Mouse (Mus musculus): ENCODE results near the gene Sall4. TPM values are rescaled to one million over a fixed set of nuclear protein-coding genes. Genes with fewer than 3 reads are reported as not detected.
A peak's percentile ranks its signal among the peaks of the same experiment; 100 is the strongest.
"Not testable (repeated sequence)": the region's sequence is repeated elsewhere in the genome, so short reads cannot be mapped to it uniquely, and the experiment has no call there.

Gene Sall4
- total RNA-seq, 2 experiments from 2014 or later: 0.32 to 0.75 TPM

DNA sequence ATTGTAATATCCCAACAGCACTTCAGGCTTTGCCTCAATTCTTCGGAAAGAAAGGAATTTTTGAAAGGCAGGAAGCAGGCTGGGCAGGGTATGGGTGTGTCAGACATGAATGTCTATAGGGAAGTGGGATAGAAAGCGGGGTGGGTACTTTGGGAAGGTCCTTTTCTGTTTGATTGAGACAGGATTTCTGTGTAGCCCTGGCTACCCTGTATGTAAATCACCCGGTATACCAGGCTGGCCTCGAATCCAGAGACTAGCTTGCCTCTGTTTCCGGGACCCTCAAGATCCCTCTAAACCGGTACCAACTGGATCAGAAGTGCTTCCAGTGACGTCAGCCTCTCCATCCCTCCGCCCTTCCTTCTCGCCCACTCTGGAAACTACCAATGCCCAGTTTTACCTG is 6.6 kb downstream of the Sall4 start:
- no peak for DNase-seq (ENCODE audit: extremely low spot score in 1 of 2, low spot score in 1 of 2)

DNA sequence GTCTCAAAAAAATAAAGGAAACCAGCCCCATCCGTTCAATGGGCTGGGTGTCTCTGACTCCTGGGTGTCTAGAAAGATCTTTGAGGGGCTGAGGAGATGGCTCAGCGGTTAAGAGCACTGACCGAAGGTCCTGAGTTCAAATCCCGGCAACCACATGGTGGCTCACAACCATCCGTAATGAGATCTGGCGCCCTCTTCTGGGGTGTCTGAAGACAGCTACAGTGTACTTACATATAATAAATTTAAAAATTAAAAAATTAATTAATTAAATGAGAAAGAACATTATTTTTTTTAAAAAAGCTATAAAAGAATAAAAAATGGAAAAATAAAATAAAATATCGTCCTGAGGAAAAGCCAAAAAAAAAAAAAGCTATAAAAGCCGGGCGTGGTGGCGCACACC is 23.3 kb downstream of the Sall4 start:
- not testable (repeated sequence) for DNase-seq (ENCODE audit: extremely low spot score in 1 of 2, low spot score in 1 of 2)

DNA sequence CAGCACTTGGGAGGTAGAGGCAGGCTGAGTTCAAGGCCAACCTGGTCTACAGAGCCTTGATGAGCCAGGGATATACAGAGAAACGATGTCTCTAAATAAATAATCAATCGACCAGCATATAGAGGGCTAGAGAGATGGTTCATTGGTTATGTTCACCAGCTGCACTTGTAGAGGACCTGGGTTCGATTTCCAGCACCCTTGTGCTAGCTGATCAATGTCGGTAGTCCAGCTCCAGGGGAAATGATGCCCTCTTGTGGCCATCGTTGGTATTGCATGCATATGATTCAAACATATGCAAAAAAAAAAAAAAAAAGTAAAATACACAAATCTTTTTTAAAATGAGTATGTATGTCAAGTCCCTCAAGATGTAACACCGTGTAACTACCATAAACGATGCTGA is 25.1 kb downstream of the Sall4 start:
- DNase-seq (ENCODE audit: extremely low spot score in 1 of 2, low spot score in 1 of 2): peak in 1 of 2 experiments; percentile 72

DNA sequence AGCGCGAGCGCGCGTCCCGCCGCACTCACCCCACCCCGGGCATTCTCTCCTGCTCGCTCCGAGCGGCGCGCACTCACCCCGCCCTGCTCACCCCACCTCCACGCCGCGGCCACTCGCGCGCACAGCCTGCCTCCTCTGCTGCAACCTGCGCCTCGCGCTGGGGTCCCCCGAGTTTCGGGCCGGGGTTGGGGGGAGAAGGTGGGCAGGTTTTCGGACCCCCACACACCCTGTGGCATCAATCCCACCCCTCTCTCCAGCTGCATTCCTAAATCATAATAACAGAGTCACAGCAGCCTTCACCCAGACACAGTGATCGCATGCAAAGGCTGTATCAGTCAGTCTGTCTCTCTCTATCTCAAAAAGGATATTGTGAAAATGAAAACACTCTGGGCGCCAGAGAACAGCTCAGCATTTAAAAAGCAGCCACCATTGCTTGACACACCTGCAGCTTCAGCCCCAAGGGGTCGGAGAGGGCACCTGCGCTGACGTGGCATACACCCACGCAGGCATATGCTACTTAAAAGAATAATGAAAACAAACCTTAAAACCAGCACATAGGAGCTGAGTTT is 25.6 kb downstream of the Sall4 start, which contains the start of gene Atp9a:
TSS of gene Atp9a (minus strand) at position 351 of the 569 bp plus-strand sequence.
- DNase-seq (ENCODE audit: extremely low spot score in 1 of 2, low spot score in 1 of 2): peak; percentile 58 to 72

DNA sequence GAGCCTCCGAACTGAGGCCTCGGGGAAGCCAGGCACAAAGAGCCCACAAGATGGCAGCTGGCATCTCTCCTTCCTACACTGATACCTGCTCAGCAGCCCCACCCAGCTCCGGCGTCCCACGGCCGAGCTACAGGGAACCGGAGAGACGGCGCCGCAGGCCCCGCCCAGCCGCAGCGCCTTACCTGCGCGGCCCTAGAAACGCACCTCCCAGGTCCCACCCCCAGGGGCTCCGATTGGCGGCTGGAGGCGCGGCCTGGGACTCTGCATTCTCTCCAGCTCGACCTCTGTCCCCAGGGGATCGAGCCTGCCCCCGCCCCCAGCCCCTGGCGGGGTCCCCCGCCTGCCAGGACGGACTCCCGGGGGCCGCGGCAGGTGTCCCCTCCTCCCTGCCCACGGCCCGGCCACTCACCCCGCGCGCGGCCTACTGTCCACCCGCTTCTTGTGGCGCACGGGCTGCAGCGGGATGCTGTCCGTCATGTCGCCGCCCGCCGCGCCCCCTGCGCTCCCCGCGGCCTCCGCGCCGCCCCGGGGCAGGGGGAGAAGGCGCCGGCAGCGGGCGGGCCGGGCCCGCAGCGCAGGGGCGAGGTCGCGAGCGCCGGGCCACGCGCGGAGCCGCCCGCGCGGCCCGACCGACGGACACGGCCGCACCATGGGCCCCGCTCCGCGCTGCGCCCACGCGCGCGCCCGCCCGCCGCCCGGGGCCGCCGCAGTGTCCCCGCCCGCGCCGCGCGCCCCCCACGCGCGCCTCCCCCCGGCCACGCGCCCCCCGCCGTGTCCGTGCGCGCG is 26.3 kb downstream of the Sall4 start:
- DNase-seq (ENCODE audit: extremely low spot score in 1 of 2, low spot score in 1 of 2): peak; percentile 47 to 58

DNA sequence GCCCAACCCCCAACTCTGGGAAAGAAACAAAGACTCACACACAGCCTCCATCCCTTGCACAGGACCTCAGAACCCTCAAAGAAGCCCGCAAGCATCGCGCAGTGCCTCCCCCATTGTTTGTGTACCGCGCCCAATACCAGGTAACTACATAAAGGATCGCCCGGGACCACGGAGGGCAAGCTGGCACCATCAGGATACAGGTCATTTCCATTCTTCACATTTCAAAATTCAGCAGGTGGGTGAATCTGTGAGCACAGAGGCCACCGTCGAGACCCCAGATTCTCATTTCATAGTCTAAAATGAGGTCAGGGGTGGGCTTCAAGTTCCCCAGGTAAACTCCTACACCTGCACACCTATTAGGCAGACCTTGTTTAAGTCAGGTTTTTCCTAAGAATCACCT is 27.2 kb downstream of the Sall4 start:
- DNase-seq (ENCODE audit: extremely low spot score in 1 of 2, low spot score in 1 of 2): no peak

DNA sequence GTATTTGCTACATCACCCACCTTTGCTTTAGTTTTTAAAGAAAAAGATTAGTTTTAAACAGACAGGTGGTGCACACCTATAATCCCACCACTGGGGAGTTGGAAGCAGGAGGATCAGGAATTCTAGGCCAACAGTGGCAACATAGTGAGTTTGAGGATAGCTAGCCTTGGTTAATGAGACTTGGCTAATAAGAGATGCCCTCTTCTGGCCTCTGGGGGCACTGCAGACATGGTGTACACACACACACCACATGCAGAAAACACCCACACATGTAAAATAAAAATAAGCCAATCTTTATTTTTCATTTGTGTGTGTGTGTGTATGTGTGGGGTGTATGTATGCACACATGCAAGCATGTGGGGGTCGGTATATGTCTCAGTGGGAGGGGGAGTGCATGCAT is 28.9 kb downstream of the Sall4 start:
- no peak for DNase-seq (ENCODE audit: extremely low spot score in 1 of 2, low spot score in 1 of 2)

DNA sequence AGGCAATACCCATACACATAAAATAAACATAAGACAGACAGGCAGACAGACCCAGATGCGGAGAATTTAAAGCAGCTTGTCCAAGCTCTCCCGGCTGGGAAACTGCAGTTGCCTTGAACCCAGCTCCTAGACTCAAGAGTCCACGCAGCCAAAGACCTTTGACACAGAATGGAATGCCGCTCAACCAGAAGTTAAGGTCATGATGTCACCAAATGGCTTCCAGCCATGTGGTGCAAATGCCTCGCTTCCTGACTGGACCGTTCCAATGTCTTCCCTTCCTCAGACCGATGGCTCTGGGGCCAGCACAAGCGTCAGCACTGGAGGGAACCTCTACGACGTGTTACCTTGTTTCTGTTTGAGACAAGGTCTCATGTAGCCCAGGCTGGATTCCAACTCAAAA is 29.9 kb downstream of the Sall4 start:
- DNase-seq (ENCODE audit: extremely low spot score in 1 of 2, low spot score in 1 of 2): no peak

DNA sequence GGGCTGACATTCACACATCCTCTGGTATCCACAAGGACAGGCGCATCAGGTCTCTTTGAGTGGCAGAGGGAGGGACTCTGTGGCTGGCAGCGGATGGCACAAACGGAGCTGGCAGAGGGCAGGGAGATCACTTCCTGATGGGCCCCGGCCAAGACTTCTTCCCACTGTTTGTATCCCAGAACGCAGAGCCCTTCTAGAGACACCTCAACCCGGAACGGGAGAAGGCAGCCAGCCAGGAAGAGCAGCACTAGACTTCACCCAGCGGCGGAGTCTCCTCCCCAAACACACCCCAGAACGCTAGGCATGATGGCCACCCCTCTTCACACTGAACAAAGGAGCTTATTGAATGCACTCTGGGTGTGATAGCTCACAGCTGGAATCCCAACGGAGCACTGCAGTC is 33.7 kb downstream of the Sall4 start:
- DNase-seq (ENCODE audit: extremely low spot score in 1 of 2, low spot score in 1 of 2): no peak

DNA sequence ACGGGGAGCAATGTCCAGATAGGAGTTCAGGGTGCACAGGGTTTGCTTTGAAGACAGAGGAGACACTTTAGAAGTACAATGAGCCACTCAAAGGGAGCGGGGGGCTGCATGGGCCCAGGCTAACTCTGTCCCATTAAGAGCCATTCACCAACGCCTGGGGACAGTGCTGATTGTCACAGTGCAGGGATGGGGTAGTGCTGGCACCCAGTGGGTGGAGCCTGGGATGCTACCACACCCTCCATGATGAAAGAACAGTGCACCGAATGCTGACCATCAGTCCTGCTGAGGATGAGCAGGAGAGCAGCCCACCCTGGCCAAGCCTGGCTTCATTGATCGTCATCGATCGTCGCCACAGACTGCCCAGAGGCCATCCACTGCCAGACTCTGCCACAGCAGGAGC is 36.5 kb downstream of the Sall4 start:
- DNase-seq (ENCODE audit: extremely low spot score in 1 of 2, low spot score in 1 of 2): no peak

DNA sequence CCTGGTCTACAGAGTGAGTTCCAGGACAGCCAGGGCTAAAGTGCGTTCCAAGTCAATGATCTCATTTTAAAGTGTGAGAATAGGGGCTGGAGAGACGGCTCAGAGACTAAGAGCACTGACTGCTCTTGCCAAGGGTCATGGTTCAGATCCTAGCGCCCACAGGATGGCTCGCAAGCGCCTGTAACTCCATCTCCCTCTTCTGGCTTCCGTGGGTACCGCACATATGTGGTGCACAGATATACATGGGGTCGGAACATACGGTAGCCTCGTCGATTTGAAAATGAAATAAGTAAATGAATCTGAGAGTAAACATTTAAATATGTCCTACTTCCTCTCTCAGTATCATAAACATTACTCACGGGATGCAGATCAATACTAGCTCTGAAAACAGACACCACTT is 38.0 kb downstream of the Sall4 start:
- DNase-seq (ENCODE audit: extremely low spot score in 1 of 2, low spot score in 1 of 2): no peak

DNA sequence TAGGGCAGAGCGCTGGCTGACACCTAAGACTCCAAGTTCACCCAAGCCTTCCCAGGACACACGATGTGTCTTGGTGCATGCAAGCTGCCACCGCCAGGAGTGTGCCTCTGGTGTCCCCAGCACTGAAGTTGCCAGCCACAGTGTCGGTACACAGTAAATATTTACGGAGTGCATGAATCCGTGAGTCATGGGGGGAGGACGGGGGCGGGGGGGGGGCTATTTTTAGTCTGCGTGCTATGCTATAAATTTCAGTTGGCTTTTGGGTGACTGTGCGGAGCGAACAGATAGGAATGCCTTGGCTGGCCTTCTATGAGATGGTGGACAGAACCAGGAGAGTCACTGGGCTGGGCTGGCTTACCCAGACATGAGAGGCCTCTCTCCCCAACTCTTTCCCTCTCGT is 39.7 kb downstream of the Sall4 start:
- DNase-seq (ENCODE audit: extremely low spot score in 1 of 2, low spot score in 1 of 2): no peak

DNA sequence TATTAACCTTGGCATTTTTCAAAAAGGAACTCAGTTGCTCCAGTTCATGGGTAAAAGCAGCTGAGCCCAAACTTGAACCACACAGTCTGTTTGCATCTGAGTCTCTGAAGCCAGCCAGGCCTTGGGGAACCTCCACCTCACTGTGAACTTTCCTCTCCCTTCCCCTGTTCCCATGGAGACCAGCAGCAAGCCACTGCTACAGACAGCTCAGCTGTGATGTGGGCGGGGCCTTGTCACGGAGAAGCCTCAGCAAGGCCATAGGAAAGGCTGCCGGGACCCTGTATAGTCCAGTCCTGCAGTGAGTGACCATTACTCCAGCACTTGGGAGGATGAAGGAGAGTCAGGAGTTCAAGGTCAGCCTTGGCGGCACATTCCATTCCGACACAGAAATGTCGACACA is 41.7 kb downstream of the Sall4 start:
- no peak for DNase-seq (ENCODE audit: extremely low spot score in 1 of 2, low spot score in 1 of 2)

DNA sequence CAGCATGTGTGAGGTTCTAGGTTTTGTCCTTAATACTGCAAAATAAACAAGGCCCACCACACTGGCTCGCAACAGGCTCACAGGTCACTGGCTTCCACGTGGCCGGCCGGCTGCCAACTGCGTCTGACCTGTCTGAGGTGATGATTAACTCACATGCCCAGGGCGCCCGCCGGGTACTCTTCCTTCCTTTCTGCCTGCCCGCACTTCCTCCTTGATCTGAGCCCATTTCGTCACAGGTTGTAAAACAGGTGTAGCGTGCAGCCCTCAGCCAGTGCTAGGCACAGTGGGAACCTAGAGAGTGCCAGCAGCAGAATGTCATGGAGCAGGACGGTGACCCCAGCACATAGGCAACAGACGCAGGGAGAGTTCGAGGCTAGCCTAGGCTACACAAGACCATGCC is 46.4 kb downstream of the Sall4 start:
- DNase-seq (ENCODE audit: extremely low spot score in 1 of 2, low spot score in 1 of 2): no peak

DNA sequence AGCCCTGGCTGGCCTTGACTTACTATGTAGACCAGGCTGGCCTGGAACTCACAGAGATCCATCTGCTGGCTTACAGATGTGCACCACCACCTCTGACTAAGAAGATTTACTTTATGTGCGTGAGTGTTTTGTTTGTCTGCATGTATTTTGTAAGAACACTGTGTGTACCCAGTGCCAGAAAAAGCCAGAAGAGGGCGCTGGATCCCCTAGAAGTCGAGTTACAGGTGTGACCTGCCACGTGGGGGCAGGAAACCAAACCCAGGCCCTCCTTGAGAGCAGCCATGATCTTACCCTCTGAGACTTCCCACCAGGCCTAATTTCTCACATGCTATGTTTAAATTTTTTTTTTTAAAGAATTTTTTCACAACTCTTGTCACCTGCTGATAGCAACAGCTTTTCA is 48.0 kb downstream of the Sall4 start:
- no peak for DNase-seq (ENCODE audit: extremely low spot score in 1 of 2, low spot score in 1 of 2)

DNA sequence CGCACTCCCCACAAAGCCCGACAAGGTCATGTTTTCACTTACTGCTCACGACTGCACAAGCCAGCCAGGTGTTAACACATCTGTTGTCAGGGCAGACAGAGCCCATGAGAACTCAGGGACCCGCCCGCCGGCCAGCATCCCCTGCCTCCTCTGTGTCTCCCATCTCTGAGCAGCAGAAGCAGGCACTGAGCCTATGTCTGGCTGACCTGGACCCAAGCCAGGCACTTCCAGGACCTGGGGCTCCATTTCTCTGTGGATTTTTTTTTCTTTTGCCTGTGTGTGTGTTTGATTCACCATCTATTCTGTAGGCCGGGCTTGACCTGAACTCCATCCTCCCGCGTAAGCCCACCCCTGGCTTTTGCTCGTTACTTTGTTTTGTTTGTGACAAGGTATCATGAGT is 49.0 kb downstream of the Sall4 start:
- no peak for DNase-seq (ENCODE audit: extremely low spot score in 1 of 2, low spot score in 1 of 2)

DNA sequence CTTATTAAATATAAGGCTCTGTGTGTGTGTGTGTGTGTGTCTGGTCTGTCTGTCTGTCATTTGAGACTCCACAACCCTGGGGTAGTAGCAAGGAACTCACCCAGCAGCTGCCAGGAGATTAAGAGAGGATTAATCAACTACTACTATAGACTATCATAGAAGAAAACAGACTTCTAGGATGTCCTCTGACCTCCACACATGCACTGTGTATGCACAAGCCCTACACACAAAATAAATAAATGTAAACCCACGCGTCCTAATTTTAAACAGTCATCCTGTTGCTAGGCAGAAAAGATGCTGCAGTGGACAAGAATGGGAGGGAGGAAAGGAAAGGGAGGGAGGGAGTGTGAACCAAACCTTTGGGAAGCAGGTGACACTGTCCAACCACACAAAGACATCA is 49.5 kb downstream of the Sall4 start:
- no peak for DNase-seq (ENCODE audit: extremely low spot score in 1 of 2, low spot score in 1 of 2)

DNA sequence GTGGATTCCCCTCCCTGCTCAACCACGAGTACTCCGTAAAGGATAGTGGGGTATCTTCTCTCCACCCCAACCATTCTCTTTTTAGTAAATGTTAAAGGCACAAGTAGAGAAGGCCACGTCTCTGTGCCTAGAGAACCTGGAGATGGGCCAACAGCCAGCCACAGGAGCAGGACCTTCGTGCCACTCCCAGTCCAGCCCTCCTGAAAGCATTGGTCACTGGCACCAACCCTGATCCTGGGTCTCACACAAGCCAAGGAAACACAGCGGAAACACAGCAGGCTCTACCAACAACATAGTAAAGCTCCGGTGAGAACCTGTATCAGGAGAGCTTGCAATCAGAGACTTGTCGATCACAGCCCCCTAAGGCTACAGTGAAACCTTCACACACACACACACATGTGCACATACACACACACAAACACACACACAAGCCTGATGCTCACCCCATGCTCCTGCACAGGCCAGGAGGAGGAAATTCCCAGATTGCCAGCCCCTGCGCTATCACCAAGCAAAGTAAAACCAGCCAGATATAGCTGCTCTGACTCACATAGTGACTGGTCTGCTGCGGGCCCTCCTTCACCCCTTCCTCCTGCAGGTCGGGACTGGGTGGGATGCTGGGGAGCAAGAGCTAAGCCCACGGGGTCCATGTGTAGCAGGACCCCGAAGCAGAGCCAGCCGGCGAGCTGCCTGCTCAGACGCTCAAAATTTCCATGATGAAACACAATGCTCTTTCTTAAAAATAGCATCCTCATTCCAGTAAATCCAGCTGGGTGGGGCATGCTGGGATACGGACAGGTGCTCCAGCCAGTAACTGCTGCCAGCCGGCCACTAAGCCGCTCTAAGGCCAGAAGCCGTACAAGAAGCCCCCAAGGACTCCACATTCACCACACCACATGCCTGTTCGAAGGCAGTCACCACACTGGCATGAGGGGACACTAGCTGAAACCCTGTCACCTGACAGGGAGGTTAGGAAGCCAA is 55.3 kb downstream of the Sall4 start:
- DNase-seq (ENCODE audit: extremely low spot score in 1 of 2, low spot score in 1 of 2): no peak

DNA sequence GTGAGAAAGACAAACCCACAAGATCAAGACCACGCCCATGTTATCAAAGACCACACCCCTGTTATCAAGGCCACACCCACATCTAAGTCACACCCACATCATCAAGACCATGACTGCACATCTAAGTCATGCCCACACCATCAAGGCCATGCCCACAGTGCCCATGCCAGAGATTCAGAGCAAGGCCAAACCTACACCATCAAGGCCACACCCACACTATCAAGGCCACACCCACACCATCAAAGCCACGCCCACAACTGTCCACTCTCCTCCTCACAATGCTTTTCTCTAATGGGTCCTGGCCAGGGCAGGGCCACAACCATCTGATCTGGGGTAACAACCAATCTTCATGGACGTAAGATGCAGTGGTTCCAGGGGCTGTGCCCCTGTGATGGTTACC is 56.8 kb downstream of the Sall4 start:
- DNase-seq (ENCODE audit: extremely low spot score in 1 of 2, low spot score in 1 of 2): no peak

DNA sequence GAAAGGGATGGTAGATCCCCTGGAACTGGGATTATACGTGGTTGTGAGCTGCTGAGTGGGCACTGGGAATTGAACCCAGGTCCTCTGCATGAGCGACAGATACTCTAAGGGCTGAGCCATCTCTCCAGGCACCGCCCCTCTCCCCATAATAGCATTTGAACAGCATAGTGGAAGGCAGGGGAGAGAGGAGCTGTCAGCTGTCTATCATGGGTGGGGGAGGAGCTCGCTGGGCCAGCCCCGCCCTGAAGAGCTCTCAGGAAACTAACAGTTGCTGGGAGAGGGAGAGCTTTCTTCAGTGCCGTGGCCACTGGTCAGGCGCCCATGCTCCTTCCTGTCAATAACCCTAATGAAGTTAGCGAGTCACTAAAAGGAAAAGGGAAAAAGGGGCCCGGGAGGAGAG is 60.0 kb downstream of the Sall4 start:
- DNase-seq (ENCODE audit: extremely low spot score in 1 of 2, low spot score in 1 of 2): no peak

DNA sequence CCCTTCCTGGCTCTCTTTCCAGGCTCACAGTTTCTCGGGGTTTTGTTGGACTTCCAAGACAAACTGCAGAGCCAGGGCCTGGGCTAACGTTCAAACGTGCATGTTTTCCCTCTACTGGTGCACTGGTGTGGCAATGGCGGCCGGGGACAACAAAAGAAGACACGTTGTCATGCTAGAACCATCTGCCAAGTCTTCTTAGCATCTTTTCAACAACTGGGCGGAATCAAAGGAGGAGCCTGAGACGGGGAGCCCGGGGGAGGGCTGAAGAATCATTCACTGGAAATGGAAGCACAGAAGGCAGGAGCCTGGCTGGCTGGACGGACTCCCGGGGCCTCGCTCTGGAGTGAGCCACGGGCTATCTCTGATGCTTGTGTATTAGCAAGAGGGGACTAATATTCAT is 65.5 kb downstream of the Sall4 start:
- DNase-seq (ENCODE audit: extremely low spot score in 1 of 2, low spot score in 1 of 2): no peak

Measured in layer of hippocampus, postnatal 25 days (tissue).